Mouse (Mus musculus) midbrain, embryonic 13.5 days (tissue): ENCODE data around the gene Faf1. TPM values are rescaled to one million over a fixed set of nuclear protein-coding genes. Genes with fewer than 3 reads are reported as not detected.

Experiments
- ATAC-seq: fragments of 200-750 bp; cut with Nextera tagmentation; 2 replicates; pipeline ENCODE4 v1.8.0; 2017; ENCODE audit warnings: mild to moderate bottlenecking, moderate TSS enrichment, moderate library complexity
- H3K27ac ChIP-seq: fragments of 300-500 bp; sonication (generic); 2 replicates; pipeline ENCODE4 v1.5.1; 2015; ENCODE audit warnings: inconsistent platforms, mild to moderate bottlenecking, moderate library complexity
- H3K27me3 ChIP-seq: fragments of 300-500 bp; sonication (generic); 2 replicates; pipeline ENCODE4 v1.6.1; 2015; ENCODE audit warnings: mild to moderate bottlenecking, inconsistent platforms
- H3K36me3 ChIP-seq: fragments of 300-500 bp; sonication (generic); 2 replicates; pipeline ENCODE4 v1.6.1; 2015; ENCODE audit warnings: mild to moderate bottlenecking, inconsistent platforms
- H3K4me1 ChIP-seq: fragments of 300-500 bp; sonication (generic); replicated peaks from 2 replicates; pipeline ENCODE4 v1.6.1; 2015; ENCODE audit warnings: inconsistent platforms
- H3K4me2 ChIP-seq: fragments of 300-500 bp; sonication (generic); replicated peaks from 2 replicates; pipeline ENCODE4 v1.6.1; 2015; ENCODE audit warnings: moderate library complexity, mild to moderate bottlenecking, inconsistent platforms
- H3K4me3 ChIP-seq: fragments of 300-500 bp; sonication (generic); replicated peaks from 2 replicates; pipeline ENCODE4 v1.5.1; 2015; ENCODE audit warnings: mild to moderate bottlenecking, inconsistent platforms
- H3K9ac ChIP-seq: fragments of 300-500 bp; sonication (generic); replicated peaks from 2 replicates; pipeline ENCODE4 v1.6.1; 2015; ENCODE audit warnings: mild to moderate bottlenecking, inconsistent platforms
- H3K9me3 ChIP-seq: fragments of 300-500 bp; sonication (generic); 2 replicates; pipeline ENCODE4 v1.6.1; 2016; ENCODE audit warnings: mild to moderate bottlenecking, inconsistent platforms
- WGBS: fragments of 180-500 bp; shearing (Covaris S2); methylation state at CpG from one replicate; pipeline ENCODE4 v1.1.7; 2015; 5-methylcytosine and 5-hydroxymethylcytosine counted together
- polyA plus RNA-seq: library from polyadenylated mRNA; unstranded; fragments of >200 nt; fragmentation: Nextera tagmentation; extraction: Ambion mirVana; gene quantifications from 2 replicates; pipeline ENCODE4 v1.2.1, GENCODE M21; 2015

The Faf1 gene
- polyA plus RNA-seq, 1 experiment from 2014 or later, result 32.9 TPM

DNA sequence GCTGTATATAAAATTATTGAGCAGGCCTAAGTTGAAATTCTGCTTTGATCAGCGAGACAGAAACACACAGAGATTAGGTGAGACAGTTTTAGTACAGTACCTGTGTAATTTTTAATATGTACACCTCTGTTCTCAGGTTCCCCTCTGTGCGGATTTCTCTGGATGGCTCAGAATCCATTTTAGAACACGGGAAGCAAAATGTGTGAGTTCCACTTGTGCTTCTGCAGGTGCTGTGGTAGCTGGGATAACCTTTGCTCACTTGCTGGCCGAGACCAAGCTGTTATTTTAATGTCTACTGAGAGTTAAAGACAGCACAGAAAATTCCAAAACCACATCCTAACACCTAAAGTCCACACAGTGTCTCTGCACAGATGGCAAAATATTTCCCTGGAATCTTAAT is 20.1 kb upstream of the Faf1 start:
- no peaks in the 10 kb centered on the region for H3K36me3 ChIP-seq
- H3K27me3 ChIP-seq, result peaks cover 76% of the 10 kb centered on the region
- H3K4me2 ChIP-seq, result no peak overlapping the region
- no peak for ATAC-seq
- no peak overlapping the region for H3K4me3 ChIP-seq
- H3K9ac ChIP-seq, result no peak overlapping the region
- no peaks in the 10 kb centered on the region for H3K9me3 ChIP-seq
- peaks cover 9% of the 10 kb centered on the region for H3K4me1 ChIP-seq
- WGBS, result 10% methylated on average over 4 of the region's 4 CpGs
- no peak overlapping the region for H3K27ac ChIP-seq

DNA sequence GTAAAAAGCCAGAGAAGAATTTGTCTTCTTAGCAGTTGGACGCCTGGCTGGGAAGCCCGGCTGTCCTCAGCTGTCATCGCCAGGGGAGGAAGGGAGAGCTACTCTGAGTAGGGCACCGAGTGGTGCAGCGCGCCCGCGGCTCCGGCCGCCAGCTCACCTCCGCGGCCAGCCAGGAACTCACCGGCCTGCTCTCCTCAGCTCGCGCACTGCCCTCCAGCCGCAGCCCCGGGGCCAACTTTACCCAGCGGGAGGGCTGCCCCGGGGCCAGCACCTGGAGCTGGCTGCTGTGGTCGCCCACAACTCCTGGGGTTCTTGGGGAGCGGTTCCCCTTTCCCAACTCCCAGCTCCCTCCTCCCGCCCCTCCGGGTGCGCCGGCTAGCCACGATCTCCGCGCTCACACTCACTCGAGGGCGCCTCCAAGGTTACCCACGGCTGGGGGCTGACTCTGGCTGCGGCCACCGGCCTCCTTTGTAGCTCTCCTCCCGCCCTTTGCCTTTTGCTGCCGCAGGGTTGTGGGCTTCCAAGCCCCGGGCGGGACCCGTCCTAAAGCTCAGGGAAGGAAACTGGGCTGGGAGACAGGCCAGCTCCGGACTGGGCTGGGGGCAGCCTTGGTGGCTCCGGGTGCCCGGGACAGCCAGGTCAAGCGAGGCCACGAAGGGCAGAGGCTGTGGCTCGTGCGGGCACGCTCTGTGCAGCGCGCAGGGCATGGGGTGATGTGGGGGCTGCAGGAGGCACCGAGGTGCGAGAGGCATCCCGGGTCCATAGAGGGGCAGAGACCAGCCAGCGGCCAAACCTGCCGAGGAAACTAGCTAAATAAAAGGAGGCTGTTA is 19.2 kb upstream of the Faf1 start:
- H3K36me3 ChIP-seq, result no peaks in the 10 kb centered on the region
- peak overlapping the region; percentile 46 for H3K4me2 ChIP-seq
- peaks cover 9% of the 10 kb centered on the region for H3K4me1 ChIP-seq
- WGBS, result under 1% methylated on average over 53 of the region's 53 CpGs
- H3K27me3 ChIP-seq, result peaks cover 78% of the 10 kb centered on the region
- H3K9me3 ChIP-seq, result no peaks in the 10 kb centered on the region
- no peak overlapping the region for H3K9ac ChIP-seq
- no peak overlapping the region for H3K27ac ChIP-seq
- H3K4me3 ChIP-seq, result peak overlapping the region; percentile 27
- ATAC-seq, result peak; percentile 72

DNA sequence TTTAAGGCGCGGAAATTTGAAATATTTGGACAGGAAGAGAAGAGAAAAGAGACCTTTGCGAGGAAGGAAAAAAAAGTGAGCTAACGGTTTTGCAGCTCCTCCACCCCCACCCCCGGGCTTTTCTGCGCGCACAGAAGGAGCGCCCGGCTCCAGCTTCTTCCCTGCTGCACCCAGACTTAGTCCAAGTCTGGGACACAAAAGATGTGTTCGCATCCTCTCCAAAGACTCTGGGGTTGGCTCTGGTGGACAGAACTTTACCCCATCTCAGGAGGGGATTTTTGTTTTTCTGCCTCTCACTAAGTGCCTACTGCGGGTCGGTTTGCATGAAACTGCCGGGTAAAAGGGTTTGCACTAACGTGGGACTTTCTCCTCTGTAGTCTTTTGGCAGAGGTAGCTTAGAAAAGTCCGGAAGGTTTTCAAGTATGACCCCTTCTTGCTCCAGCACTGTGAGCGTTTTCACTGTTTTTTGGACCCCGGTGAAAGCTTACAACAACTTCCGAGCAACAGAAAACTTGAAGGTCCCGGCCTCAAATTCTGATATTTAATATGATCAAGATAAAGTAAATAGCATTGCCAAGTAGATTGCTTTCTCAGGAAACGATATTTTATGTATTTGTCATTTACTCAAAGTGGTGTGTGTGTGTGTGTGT is 18.4 kb upstream of the Faf1 start:
- H3K4me2 ChIP-seq, result peak overlapping the region; percentile 46
- no peak overlapping the region for H3K9ac ChIP-seq
- WGBS, result 2% methylated on average over 20 of the region's 20 CpGs
- no peaks in the 10 kb centered on the region for H3K9me3 ChIP-seq
- no peak overlapping the region for H3K27ac ChIP-seq
- peaks cover 9% of the 10 kb centered on the region for H3K4me1 ChIP-seq
- no peak for ATAC-seq
- H3K4me3 ChIP-seq, result peak overlapping the region; percentile 27; the same call in 1 of the 2 replicates
- H3K36me3 ChIP-seq, result no peaks in the 10 kb centered on the region
- H3K27me3 ChIP-seq, result peaks cover 82% of the 10 kb centered on the region

DNA sequence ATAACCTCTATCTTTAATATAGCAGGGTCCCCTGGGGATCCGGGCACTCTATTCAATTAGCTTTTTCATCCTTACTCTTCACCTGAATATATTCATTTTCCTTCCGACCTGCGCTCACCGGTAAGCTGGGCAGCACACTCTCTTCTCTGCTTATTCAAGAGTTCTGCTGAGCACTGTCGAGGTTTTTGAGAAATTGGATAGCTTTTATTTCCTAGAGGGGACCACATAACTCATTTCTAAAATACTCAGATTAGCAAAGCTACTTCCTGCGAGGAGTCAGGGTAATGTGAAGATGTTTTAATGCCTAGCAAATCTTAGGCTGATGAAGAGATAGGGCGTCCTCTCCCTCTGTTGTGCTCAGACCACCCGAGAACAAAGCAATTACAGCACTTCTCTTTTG is 17.6 kb upstream of the Faf1 start:
- Histone ChIP-seq H3K27me3 (peaks cover 80% of the 10 kb centered on the region), H3K4me2 (no peak overlapping the region), H3K9ac (no peak overlapping the region), H3K36me3 (no peaks in the 10 kb centered on the region), H3K4me1 (peaks cover 9% of the 10 kb centered on the region), H3K4me3 (no peak overlapping the region), H3K9me3 (no peaks in the 10 kb centered on the region), H3K27ac (no peak overlapping the region)
- 4% methylated on average over 8 of the region's 8 CpGs for WGBS
- no peak for ATAC-seq

DNA sequence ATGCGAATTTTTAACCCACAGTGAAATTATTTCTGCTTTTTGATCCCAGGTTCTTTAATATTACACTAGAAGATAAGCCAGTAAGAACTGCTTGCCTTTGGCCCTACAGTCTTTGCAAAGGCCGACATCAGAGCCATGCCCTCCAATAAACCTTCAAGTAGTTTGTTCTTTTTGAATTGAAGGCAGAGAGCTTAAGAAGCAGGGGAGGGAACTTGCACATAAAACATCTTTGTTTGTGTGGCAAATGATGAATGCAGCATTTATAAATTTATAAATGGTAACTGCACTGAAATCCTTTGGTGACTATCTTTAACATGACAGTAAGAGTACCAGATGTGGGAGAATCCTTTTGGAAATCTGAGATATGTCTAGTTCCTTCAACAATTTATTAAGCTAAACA is 16.8 kb upstream of the Faf1 start:
- no peaks in the 10 kb centered on the region for H3K36me3 ChIP-seq
- H3K9me3 ChIP-seq, result no peaks in the 10 kb centered on the region
- H3K9ac ChIP-seq, result no peak overlapping the region
- no peak overlapping the region for H3K27ac ChIP-seq
- ATAC-seq, result no peak
- 11% methylated on average over 2 of the region's 2 CpGs for WGBS
- H3K27me3 ChIP-seq, result peaks cover 81% of the 10 kb centered on the region
- H3K4me2 ChIP-seq, result no peak overlapping the region
- no peak overlapping the region for H3K4me3 ChIP-seq
- peaks cover 14% of the 10 kb centered on the region for H3K4me1 ChIP-seq

DNA sequence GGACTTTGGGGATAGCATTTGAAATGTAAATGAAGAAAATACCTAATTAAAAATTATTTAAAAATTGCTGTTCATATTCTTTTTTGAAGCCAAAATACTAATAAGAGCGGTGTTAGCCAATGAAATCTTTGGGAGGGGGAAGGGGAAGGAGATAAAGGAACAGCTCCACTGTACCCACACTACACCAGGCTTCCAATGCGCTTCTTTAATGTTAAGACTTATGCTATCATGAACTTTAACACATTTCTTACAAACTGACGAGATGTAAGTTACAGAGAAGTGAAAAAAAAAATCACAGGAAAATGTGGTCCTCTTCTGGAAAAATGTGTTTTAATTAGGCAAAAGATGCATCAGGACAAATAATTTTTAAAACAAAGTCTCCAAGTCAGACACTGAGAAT is 15.8 kb upstream of the Faf1 start:
- H3K27me3 ChIP-seq, result peaks cover 80% of the 10 kb centered on the region
- whole genome bisulfite sequencing, result 16% methylated on average over 3 of the region's 3 CpGs

DNA sequence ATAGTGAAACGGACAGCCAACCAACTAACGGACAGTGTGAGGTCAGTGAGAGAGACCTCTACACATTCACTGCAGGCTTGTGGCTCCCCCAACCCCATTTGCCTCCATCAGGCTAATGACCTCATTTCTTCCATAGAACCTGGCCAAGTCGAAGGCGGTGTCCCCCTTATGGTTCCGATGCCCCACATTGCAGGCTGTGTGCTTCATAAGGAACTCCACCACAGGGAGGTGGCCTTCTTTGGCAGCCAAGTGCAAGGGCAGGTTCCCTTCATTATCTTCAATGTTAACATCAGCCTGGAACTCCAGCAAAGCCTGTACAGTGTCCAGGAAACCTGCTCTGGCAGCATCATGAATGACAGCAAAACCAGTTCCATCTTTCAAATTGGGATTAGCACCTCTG is 15.2 kb upstream of the Faf1 start:
- no peak for ATAC-seq
- H3K4me2 ChIP-seq, result no peak overlapping the region

More for the DNA sequence above, 15.8 kb upstream of the Faf1 start:
- ATAC-seq, result no peak
- no peaks in the 10 kb centered on the region for H3K36me3 ChIP-seq
- H3K9ac ChIP-seq, result no peak overlapping the region
- peaks cover 24% of the 10 kb centered on the region for H3K4me1 ChIP-seq
- no peak overlapping the region for H3K27ac ChIP-seq
- H3K4me3 ChIP-seq, result no peak overlapping the region
- no peaks in the 10 kb centered on the region for H3K9me3 ChIP-seq
- H3K4me2 ChIP-seq, result no peak overlapping the region

DNA sequence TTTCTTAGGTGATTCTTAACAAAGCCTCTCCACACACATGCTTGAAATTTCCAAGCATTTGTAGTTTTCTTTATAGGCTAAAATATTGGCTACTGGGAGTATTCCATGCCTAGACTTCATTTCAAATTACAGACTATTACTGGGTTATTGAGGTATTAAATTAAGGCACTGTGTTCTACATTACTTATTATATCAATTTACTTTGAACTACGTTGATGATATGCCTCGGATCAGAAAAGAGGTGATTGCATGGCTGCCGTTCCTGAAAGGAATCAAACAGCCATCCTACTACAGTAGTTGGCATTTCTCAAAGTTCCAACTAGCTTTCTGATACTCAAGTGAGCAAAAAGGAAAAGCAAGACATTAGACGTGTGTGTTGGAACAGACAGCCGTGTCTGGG is 14.1 kb upstream of the Faf1 start:
- no peak overlapping the region for H3K9ac ChIP-seq
- no peak for ATAC-seq
- H3K4me2 ChIP-seq, result no peak overlapping the region
- 8% methylated on average over 5 of the region's 5 CpGs for WGBS
- H3K9me3 ChIP-seq, result no peaks in the 10 kb centered on the region
- H3K27me3 ChIP-seq, result peaks cover 76% of the 10 kb centered on the region
- H3K36me3 ChIP-seq, result no peaks in the 10 kb centered on the region
- H3K4me1 ChIP-seq, result peaks cover 34% of the 10 kb centered on the region
- H3K4me3 ChIP-seq, result no peak overlapping the region
- H3K27ac ChIP-seq, result no peak overlapping the region

More for the DNA sequence above, 15.2 kb upstream of the Faf1 start:
- Histone ChIP-seq H3K9me3 (no peaks in the 10 kb centered on the region), H3K4me3 (no peak overlapping the region), H3K27ac (no peak overlapping the region), H3K4me1 (peaks cover 30% of the 10 kb centered on the region), H3K36me3 (no peaks in the 10 kb centered on the region), H3K27me3 (peaks cover 77% of the 10 kb centered on the region), H3K9ac (no peak overlapping the region)
- WGBS, result 15% methylated on average over 5 of the region's 5 CpGs

DNA sequence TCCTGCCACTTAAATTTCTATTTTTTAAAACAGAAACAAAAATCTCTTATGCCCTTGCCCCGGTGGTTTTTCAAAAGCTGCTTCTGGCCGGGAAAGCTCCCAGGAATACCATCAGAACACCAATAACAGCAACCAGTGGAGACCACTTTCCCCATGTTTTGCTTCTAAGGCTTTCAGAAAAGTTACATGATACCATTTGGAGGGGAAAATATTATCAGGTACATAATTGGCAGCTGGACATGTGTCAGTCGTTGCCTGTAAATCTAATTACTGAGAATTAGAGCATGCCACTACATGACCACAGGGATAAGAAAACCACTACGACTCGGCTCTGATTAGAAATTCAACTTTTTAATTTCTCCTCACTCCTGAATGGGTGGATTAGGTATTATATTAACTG is 12.3 kb upstream of the Faf1 start:
- ATAC-seq, result no peak
- Histone ChIP-seq H3K4me3 (peak overlapping the region; percentile 60), H3K9me3 (no peaks in the 10 kb centered on the region), H3K36me3 (no peaks in the 10 kb centered on the region), H3K27me3 (peaks cover 63% of the 10 kb centered on the region), H3K27ac (no peak overlapping the region), H3K4me2 (peak overlapping the region; percentile 90), H3K4me1 (peaks cover 31% of the 10 kb centered on the region), H3K9ac (no peak overlapping the region)
- 5% methylated on average over 5 of the region's 5 CpGs for WGBS

DNA sequence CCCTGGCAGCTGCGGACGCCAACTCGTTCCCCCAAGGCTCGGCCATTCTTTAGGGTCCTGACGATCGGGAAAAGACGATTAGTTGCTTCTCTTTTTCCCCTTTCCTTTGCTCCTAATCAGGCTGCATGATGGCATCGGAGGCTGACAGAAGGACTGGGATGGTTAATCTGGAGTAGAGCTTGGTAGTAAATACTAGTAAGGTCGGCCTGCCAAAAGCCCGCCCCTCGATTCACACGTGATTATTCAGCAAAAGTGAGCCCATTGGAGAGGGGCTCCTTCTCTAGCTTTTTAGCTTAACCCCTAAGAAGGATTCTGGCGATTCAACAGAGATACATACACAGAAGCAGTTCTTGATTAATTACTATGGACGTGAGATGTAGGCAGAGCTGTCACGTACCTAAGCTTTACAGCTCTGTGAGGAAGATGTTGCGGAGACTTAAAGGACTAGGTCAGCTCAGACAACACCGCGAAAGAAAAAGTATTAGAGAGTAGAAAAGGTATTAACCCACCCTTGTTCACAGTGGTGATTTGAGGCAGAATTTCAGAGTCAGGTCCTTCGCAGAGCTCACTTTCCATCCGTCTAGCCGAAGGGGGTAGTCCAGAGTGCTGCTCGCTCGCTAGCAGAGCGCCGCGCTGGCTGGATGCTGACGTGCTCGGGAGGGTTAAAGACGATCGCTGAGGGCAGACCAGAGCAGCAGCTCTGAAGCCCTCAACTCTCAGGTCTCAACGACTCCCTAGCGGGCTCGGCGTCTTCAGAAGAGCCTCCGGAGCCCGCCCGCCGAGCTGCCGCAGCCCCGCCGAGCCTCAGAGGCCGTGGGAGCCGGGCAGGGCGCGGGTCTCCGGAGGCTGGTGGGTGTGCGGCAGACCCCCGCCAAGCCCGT is 11.0 kb upstream of the Faf1 start:
- no peak overlapping the region for H3K27ac ChIP-seq
- peak overlapping the region; percentile 76 for H3K9ac ChIP-seq
- H3K27me3 ChIP-seq, result peaks cover 53% of the 10 kb centered on the region
- peak overlapping the region; percentile 90 for H3K4me2 ChIP-seq
- peak overlapping the region; percentile 60 for H3K4me3 ChIP-seq
- WGBS, result under 1% methylated on average over 49 of the region's 49 CpGs
- H3K4me1 ChIP-seq, result peaks cover 31% of the 10 kb centered on the region
- H3K9me3 ChIP-seq, result no peaks in the 10 kb centered on the region
- no peaks in the 10 kb centered on the region for H3K36me3 ChIP-seq
- peak; percentile 71 for ATAC-seq

DNA sequence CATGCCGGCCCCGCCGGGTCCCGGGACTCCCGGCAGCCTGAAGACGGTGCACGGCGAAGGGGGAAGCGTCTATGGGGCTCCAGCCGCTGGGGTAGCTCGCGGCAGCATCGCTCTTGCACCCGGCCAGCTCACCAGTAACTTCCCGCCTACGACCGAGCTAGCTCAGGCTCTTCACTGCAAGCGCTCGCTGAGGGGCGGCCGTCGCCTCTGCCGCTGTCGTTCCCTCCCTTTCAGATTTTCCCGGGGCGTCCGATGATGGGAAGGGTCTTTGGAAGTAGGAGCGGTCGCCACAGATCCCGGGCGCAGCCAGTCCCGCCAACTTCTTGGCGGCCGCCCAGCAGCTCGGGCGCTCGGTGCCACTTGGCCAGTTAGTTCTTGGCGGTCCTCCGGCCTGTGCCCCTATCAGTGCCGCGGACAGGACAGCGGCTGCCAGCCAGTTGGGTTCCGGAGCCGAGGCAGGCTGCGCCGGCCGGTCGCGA is 10.4 kb upstream of the Faf1 start:
- peaks cover 47% of the 10 kb centered on the region for H3K27me3 ChIP-seq
- H3K4me3 ChIP-seq, result peak overlapping the region; percentile 60
- no peaks in the 10 kb centered on the region for H3K9me3 ChIP-seq
- H3K4me1 ChIP-seq, result peaks cover 31% of the 10 kb centered on the region
- peak overlapping the region; percentile 76 for H3K9ac ChIP-seq
- peak overlapping the region; percentile 90 for H3K4me2 ChIP-seq
- no peaks in the 10 kb centered on the region for H3K36me3 ChIP-seq
- 0% methylated on average over 49 of the region's 49 CpGs for WGBS
- peak overlapping the region; percentile 44 for H3K27ac ChIP-seq
- peak; percentile 74 for ATAC-seq
